Mouse (Mus musculus) forebrain, postnatal 0 days (tissue): ENCODE measurements around the gene Fam222b. TPM values are rescaled to one million over a fixed set of nuclear protein-coding genes. Genes with fewer than 3 reads are reported as not detected.

Experiments used
- ATAC-seq: fragments of 200-750 bp; cut with Nextera tagmentation; 2 replicates; pipeline ENCODE4 v1.8.0; 2017; ENCODE audit warnings: mild to moderate bottlenecking, moderate library complexity
- DNase-seq: peaks from one replicate; pipeline ENCODE4 v3.0.0-alpha.2; 2015
- H3K27ac ChIP-seq: fragments of 300-500 bp; sonication (generic); 2 replicates; pipeline ENCODE4 v1.5.1; 2014; ENCODE audit warnings: low read depth, mild to moderate bottlenecking, antibody characterized with exemption, low read length, moderate library complexity, mixed read lengths
- H3K27me3 ChIP-seq: fragments of 300-500 bp; sonication (generic); 2 replicates; pipeline ENCODE4 v1.6.1; 2014; ENCODE audit warnings: mild to moderate bottlenecking, low read length, mixed read lengths; ENCODE audit not compliant: insufficient read depth
- H3K36me3 ChIP-seq: fragments of 300-500 bp; sonication (generic); 2 replicates; pipeline ENCODE4 v1.6.1; 2014; ENCODE audit warnings: mild to moderate bottlenecking, moderate library complexity; ENCODE audit not compliant: insufficient read depth
- H3K4me1 ChIP-seq: fragments of 300-500 bp; sonication (generic); 2 replicates; pipeline ENCODE4 v1.6.1; 2014; ENCODE audit warnings: antibody characterized with exemption; ENCODE audit not compliant: insufficient read depth
- H3K4me2 ChIP-seq: fragments of 300-500 bp; sonication (generic); 2 replicates; pipeline ENCODE4 v1.6.1; 2014; ENCODE audit warnings: low read depth, mild to moderate bottlenecking, moderate library complexity
- H3K4me3 ChIP-seq: fragments of 300-500 bp; sonication (generic); 2 replicates; pipeline ENCODE4 v1.5.1; 2014; ENCODE audit warnings: low read depth, low read length, mixed read lengths
- H3K9ac ChIP-seq: fragments of 300-500 bp; sonication (generic); 2 replicates; pipeline ENCODE4 v1.6.1; 2014; ENCODE audit warnings: mild to moderate bottlenecking
- H3K9me3 ChIP-seq: fragments of 300-500 bp; sonication (generic); 2 replicates; pipeline ENCODE4 v1.6.1; 2016; ENCODE audit warnings: low read length
- CTCF ChIP-seq: sonication (generic); IDR thresholded peaks from 2 replicates; pipeline ENCODE4 v1.5.1; 2016; ENCODE audit warnings: antibody characterized with exemption, control low read depth, low read depth
- WGBS: fragments of 180-500 bp; shearing (Covaris S2); extraction: QIAGEN DNeasy Blood & Tissue Kit; methylation state at CpG from one replicate; pipeline ENCODE4 v1.1.7; 2014; 5-methylcytosine and 5-hydroxymethylcytosine counted together
- polyA plus RNA-seq: library from polyadenylated mRNA; unstranded; fragments of >200 nt; fragmentation: Nextera tagmentation; extraction: Ambion mirVana; gene quantifications from 2 replicates; pipeline ENCODE4 v1.2.1, GENCODE M21; 2015
- total RNA-seq: library from RNA; depleted of rRNA; stranded (reverse); fragments of >200 nt; gene quantifications from 2 replicates; pipeline ENCODE4 v1.2.3, GENCODE M21; 2014

Gene Fam222b
- total and polyA plus RNA-seq, 2 experiments from 2014 or later: 24.0 to 24.6 TPM

- no peak overlapping the region for H3K4me3 ChIP-seq
- H3K27ac ChIP-seq: no peak overlapping the region
- no peaks in the 10 kb centered on the region for H3K27me3 ChIP-seq
- 57% methylated on average over 2 of the region's 2 CpGs for WGBS
- no peak for ATAC-seq
- H3K4me1 ChIP-seq: no peaks in the 10 kb centered on the region
- no peak for TF ChIP-seq CTCF
- H3K36me3 ChIP-seq: no peaks in the 10 kb centered on the region
- H3K4me2 ChIP-seq: no peak overlapping the region
- no peak overlapping the region for H3K9ac ChIP-seq
- no peaks in the 10 kb centered on the region for H3K9me3 ChIP-seq
- DNase-seq: no peak
Measured at GRCm38 (mm10) chr11:78065906-78066305, 28.6 kb upstream of the Fam222b start.

- no peaks in the 10 kb centered on the region for H3K4me1 ChIP-seq
- no peaks in the 10 kb centered on the region for H3K36me3 ChIP-seq
- ATAC-seq (no peak), DNase-seq (no peak)
- no peak overlapping the region for H3K4me2 ChIP-seq
- no peak overlapping the region for H3K4me3 ChIP-seq
- H3K27ac ChIP-seq: no peak overlapping the region
- H3K27me3 ChIP-seq: no peaks in the 10 kb centered on the region
- no peaks in the 10 kb centered on the region for H3K9me3 ChIP-seq
- 62% methylated on average over 2 of the region's 2 CpGs for WGBS
- H3K9ac ChIP-seq: no peak overlapping the region
- no peak for TF ChIP-seq CTCF
Measured at GRCm38 (mm10) chr11:78066641-78067040, 27.8 kb upstream of the Fam222b start.

GRCm38 (mm10) chr11:78067566-78067965, 26.9 kb upstream of the Fam222b start:
- ATAC-seq: no peak
- TF ChIP-seq CTCF: no peak

GRCm38 (mm10) chr11:78069130-78069529, 25.3 kb upstream of the Fam222b start:
- ATAC-seq (no peak), DNase-seq (no peak)
- 81% methylated on average over 5 of the region's 5 CpGs for WGBS
- H3K9me3 ChIP-seq: no peaks in the 10 kb centered on the region
- H3K36me3 ChIP-seq: peaks cover 15% of the 10 kb centered on the region
- H3K4me2 ChIP-seq: no peak overlapping the region
- no peak overlapping the region for H3K27ac ChIP-seq
- no peaks in the 10 kb centered on the region for H3K27me3 ChIP-seq
- H3K4me3 ChIP-seq: no peak overlapping the region
- H3K4me1 ChIP-seq: no peaks in the 10 kb centered on the region
- TF ChIP-seq CTCF: no peak
- H3K9ac ChIP-seq: no peak overlapping the region

More at GRCm38 (mm10) chr11:78067566-78067965, 26.9 kb upstream of the Fam222b start:
- Histone ChIP-seq H3K27ac (no peak overlapping the region), H3K4me2 (no peak overlapping the region), H3K9ac (no peak overlapping the region), H3K4me1 (no peaks in the 10 kb centered on the region), H3K36me3 (peaks cover 4% of the 10 kb centered on the region), H3K27me3 (no peaks in the 10 kb centered on the region), H3K9me3 (no peaks in the 10 kb centered on the region), H3K4me3 (no peak overlapping the region)
- WGBS: 71% methylated on average over 5 of the region's 5 CpGs
- no peak for DNase-seq

GRCm38 (mm10) chr11:78069646-78070045, 24.8 kb upstream of the Fam222b start:
- TF ChIP-seq CTCF: no peak
- H3K4me2 ChIP-seq: no peak overlapping the region
- H3K4me1 ChIP-seq: no peaks in the 10 kb centered on the region
- WGBS: 86% methylated on average over 6 of the region's 6 CpGs
- no peaks in the 10 kb centered on the region for H3K9me3 ChIP-seq
- no peak overlapping the region for H3K9ac ChIP-seq
- no peak overlapping the region for H3K4me3 ChIP-seq
- no peaks in the 10 kb centered on the region for H3K27me3 ChIP-seq
- DNase-seq: no peak
- peaks cover 20% of the 10 kb centered on the region for H3K36me3 ChIP-seq
- H3K27ac ChIP-seq: no peak overlapping the region
- ATAC-seq: no peak

- DNase-seq (no peak), ATAC-seq (no peak)
- TF ChIP-seq CTCF: no peak
- Histone ChIP-seq H3K9ac (no peak overlapping the region), H3K4me2 (no peak overlapping the region), H3K36me3 (peaks cover 38% of the 10 kb centered on the region), H3K27ac (no peak overlapping the region), H3K4me3 (no peak overlapping the region), H3K4me1 (no peaks in the 10 kb centered on the region), H3K9me3 (no peaks in the 10 kb centered on the region), H3K27me3 (no peaks in the 10 kb centered on the region)
- 80% methylated on average over 5 of the region's 5 CpGs for WGBS
Measured at GRCm38 (mm10) chr11:78071938-78072337, 22.5 kb upstream of the Fam222b start.

- Histone ChIP-seq H3K9ac (no peak overlapping the region), H3K9me3 (no peaks in the 10 kb centered on the region), H3K36me3 (peaks cover 39% of the 10 kb centered on the region), H3K4me2 (no peak overlapping the region), H3K27me3 (no peaks in the 10 kb centered on the region), H3K27ac (no peak overlapping the region), H3K4me3 (no peak overlapping the region), H3K4me1 (no peaks in the 10 kb centered on the region)
- TF ChIP-seq CTCF: no peak
- ATAC-seq: no peak
- 29% methylated on average over 6 of the region's 6 CpGs for WGBS
- no peak for DNase-seq
Measured at GRCm38 (mm10) chr11:78072425-78073130, 21.9 kb upstream of the Fam222b start.
